Mouse (Mus musculus) urinary bladder, adult 2 months (tissue): ENCODE measurements around the gene Pigp. TPM values are rescaled to one million over a fixed set of nuclear protein-coding genes. Genes with fewer than 3 reads are reported as not detected.

ENCODE experiments used
- DNase-seq: peaks from one replicate; pipeline ENCODE4 v3.0.0; 2022; ENCODE audit warnings: low spot score
- polyA plus RNA-seq: library from polyadenylated mRNA; depleted of rRNA; stranded (reverse); fragments of >200 nt; gene quantifications from 2 replicates; pipeline ENCODE4 v1.2.3, GENCODE M21; 2012; rRNA removed

Pigp gene
- polyA plus RNA-seq, 1 experiment = 102 TPM

GRCm38 (mm10) chr16:94317752-94318151 is 53.9 kb downstream of the Pigp start:
- no peak for DNase-seq

- DNase-seq = no peak
Measured at GRCm38 (mm10) chr16:94315215-94315614, 56.4 kb downstream of the Pigp start.

- DNase-seq = no peak
Measured at GRCm38 (mm10) chr16:94314626-94315025, 57.0 kb downstream of the Pigp start.

GRCm38 (mm10) chr16:94313229-94314030 is 58.2 kb downstream of the Pigp start, which contains the start of gene Hlcs:
Gene Hlcs (minus strand): TSS chr16:94313571.
- DNase-seq = peak; percentile 99

GRCm38 (mm10) chr16:94312663-94313228 is 58.9 kb downstream of the Pigp start:
- peak; percentile 57 for DNase-seq

GRCm38 (mm10) chr16:94311931-94312330 is 59.7 kb downstream of the Pigp start:
- DNase-seq = no peak

GRCm38 (mm10) chr16:94311416-94311815 is 60.2 kb downstream of the Pigp start:
- no peak for DNase-seq

GRCm38 (mm10) chr16:94309025-94309424 is 62.6 kb downstream of the Pigp start:
- no peak for DNase-seq

Other genes with a start within 250 kb of the Pigp start
- gene Hlcs, start 58.3 kb downstream of the Pigp start, polyA plus RNA-seq = 11.0 and 11.9 TPM in 2 replicates
- gene Ripply3, start 43.4 kb downstream of the Pigp start, polyA plus RNA-seq = 2.1 and 2.2 TPM in 2 replicates
- 39.1 and 45.7 TPM in 2 replicates for gene Ttc3, start 1.2 kb downstream of the Pigp start, polyA plus RNA-seq
- 52.4 and 64.7 TPM in 2 replicates for gene Vps26c, start 155.0 kb upstream of the Pigp start, polyA plus RNA-seq
- 25.4 and 31.6 TPM in 2 replicates for gene Dyrk1a, start 198.2 kb upstream of the Pigp start, polyA plus RNA-seq